Mouse (Mus musculus) heart, adult 2 months (tissue): Measurements from ENCODE around the gene Tnrc18. TPM values are rescaled to one million over a fixed set of nuclear protein-coding genes. Genes with fewer than 3 reads are reported as not detected.

ENCODE experiments used
- DNase-seq, 2 experiments: peaks; one replicate each; pipeline ENCODE4 v3.0.0; 2021
- H3K27ac ChIP-seq: fragments of 200-600 bp; 2 replicates; pipeline ENCODE4 v1.8.1; 2022
- H3K27me3 ChIP-seq: fragments of 200-500 bp; 2 replicates; pipeline ENCODE4 v1.6.1; 2012; ENCODE audit warnings: mild to moderate bottlenecking, low read length, inconsistent platforms, mixed read lengths; ENCODE audit not compliant: control insufficient read depth, insufficient read depth
- H3K36me3 ChIP-seq: fragments of 200-500 bp; 2 replicates; pipeline ENCODE4 v1.6.1; 2012; ENCODE audit warnings: low read length, inconsistent platforms; ENCODE audit not compliant: control insufficient read depth, insufficient read depth
- H3K4me1 ChIP-seq: fragments of 200-500 bp; 2 replicates; pipeline ENCODE4 v1.6.1; 2011; ENCODE audit warnings: low read length; ENCODE audit not compliant: control insufficient read depth, insufficient read depth
- H3K4me3 ChIP-seq: fragments of 200-600 bp; 2 replicates; pipeline ENCODE4 v1.8.1; 2022
- H3K79me2 ChIP-seq: fragments of 200-500 bp; replicated peaks from 2 replicates; pipeline ENCODE4 v1.6.1; 2012; ENCODE audit warnings: mild to moderate bottlenecking, inconsistent platforms, low read length, moderate library complexity, mixed read lengths; ENCODE audit not compliant: control insufficient read depth, insufficient read depth
- H3K9ac ChIP-seq: fragments of 200-500 bp; 2 replicates; pipeline ENCODE4 v1.6.1; 2012; ENCODE audit warnings: low read depth, mild to moderate bottlenecking, control low read depth, inconsistent platforms, low read length, mixed read lengths
- CTCF ChIP-seq: fragments of 200-600 bp; IDR thresholded peaks from 2 replicates; pipeline ENCODE4 v1.8.1; 2022; ENCODE audit warnings: antibody characterized with exemption, mild to moderate bottlenecking, moderate library complexity
- EP300 ChIP-seq: fragments of 200-500 bp; IDR thresholded peaks from 2 replicates; pipeline ENCODE4 v1.6.1; 2011; ENCODE audit warnings: low read depth, low read length, control low read depth; ENCODE audit not compliant: insufficient read depth
- POLR2A ChIP-seq: fragments of 200-500 bp; IDR thresholded peaks from 2 replicates; pipeline ENCODE4 v1.6.1; 2011; ENCODE audit warnings: mild to moderate bottlenecking, low read depth, low read length, control low read depth; ENCODE audit not compliant: insufficient read depth
- WGBS: fragments of 180-500 bp; shearing (Covaris S2); methylation state at CpG from one replicate; pipeline ENCODE4 v1.1.7; 2018; 5-methylcytosine and 5-hydroxymethylcytosine counted together
- intact Hi-C: fragments of 180-260 bp; cut with DNase I; formaldehyde crosslinking; loops from one replicate; pipeline ENCODE4 v1.15.1; 2025
- polyA plus RNA-seq: library from polyadenylated mRNA; depleted of rRNA; stranded (reverse); fragments of >200 nt; gene quantifications from 2 replicates; pipeline ENCODE4 v1.2.3, GENCODE M21; 2012
- total RNA-seq, 2 experiments: library from RNA; stranded (reverse); gene quantifications; 2 replicates each; pipeline ENCODE4 v1.2.3; 2021

Tnrc18 gene
- total and polyA plus RNA-seq, 3 experiments: 18.5 to 60.3 (median 49.7) TPM

- 11% methylated on average over 18 of the region's 18 CpGs for WGBS
- Histone ChIP-seq H3K4me1 (peaks cover 22% of the 10 kb centered on the region), H3K36me3 (peaks cover 6% of the 10 kb centered on the region), H3K27ac (peak overlapping the region; percentile 97), H3K9ac (peak overlapping the region; percentile 61), H3K4me3 (peak overlapping the region; percentile 93), H3K27me3 (no peaks in the 10 kb centered on the region), H3K79me2 (peaks cover 13% of the 10 kb centered on the region)
- intact Hi-C loops: no loop called here
- TF ChIP-seq CTCF: peak; percentile 10; the same call in 1 of the 2 replicates
- TF ChIP-seq POLR2A: peak; percentile 67
- no peak for TF ChIP-seq EP300
- DNase-seq: peak; percentile 77 to 83
These were observed 4.3 kb downstream of the Tnrc18 start for GRCm38 (mm10) chr5:142812976-142813721.

GRCm38 (mm10) chr5:142812621-142812975 is 4.9 kb downstream of the Tnrc18 start:
- Histone ChIP-seq H3K4me1 (peaks cover 22% of the 10 kb centered on the region), H3K27me3 (no peaks in the 10 kb centered on the region), H3K27ac (peak overlapping the region; percentile 97), H3K4me3 (no peak overlapping the region), H3K79me2 (peaks cover 15% of the 10 kb centered on the region), H3K36me3 (peaks cover 6% of the 10 kb centered on the region), H3K9ac (peak overlapping the region; percentile 61; the same call in 1 of the 2 replicates)
- intact Hi-C loops: no loop called here
- 44% methylated on average over 8 of the region's 8 CpGs for WGBS
- DNase-seq: no peak
- TF ChIP-seq EP300 (no peak), CTCF (no peak), POLR2A (no peak)

- peaks cover 22% of the 10 kb centered on the region for H3K4me1 ChIP-seq
- H3K9ac ChIP-seq: peak overlapping the region; percentile 16; the same call in 1 of the 2 replicates
- no peak for TF ChIP-seq POLR2A
- no peak for TF ChIP-seq CTCF
- TF ChIP-seq EP300: no peak
- peaks cover 16% of the 10 kb centered on the region for H3K79me2 ChIP-seq
- H3K4me3 ChIP-seq: no peak overlapping the region
- intact Hi-C loops: no loop called here
- no peak for DNase-seq
- no peaks in the 10 kb centered on the region for H3K27me3 ChIP-seq
- 62% methylated on average over 8 of the region's 8 CpGs for WGBS
- peak overlapping the region; percentile 28; the same call in 1 of the 2 replicates for H3K27ac ChIP-seq
- H3K36me3 ChIP-seq: peaks cover 6% of the 10 kb centered on the region
These were observed 5.5 kb downstream of the Tnrc18 start for GRCm38 (mm10) chr5:142811870-142812443.

GRCm38 (mm10) chr5:142810710-142811599 is 6.5 kb downstream of the Tnrc18 start:
- no peak for TF ChIP-seq POLR2A
- Histone ChIP-seq H3K36me3 (peaks cover 6% of the 10 kb centered on the region), H3K27ac (no peak overlapping the region), H3K4me3 (no peak overlapping the region), H3K9ac (peak overlapping the region; percentile 4; the same call in 1 of the 2 replicates), H3K4me1 (peaks cover 22% of the 10 kb centered on the region), H3K27me3 (no peaks in the 10 kb centered on the region), H3K79me2 (peaks cover 19% of the 10 kb centered on the region)
- DNase-seq: no peak
- intact Hi-C loops: no loop called here
- WGBS: 53% methylated on average over 20 of the region's 20 CpGs

GRCm38 (mm10) chr5:142807661-142808060 is 9.8 kb downstream of the Tnrc18 start:
- TF ChIP-seq CTCF (no peak), POLR2A (no peak), EP300 (no peak)
- Histone ChIP-seq H3K79me2 (peaks cover 24% of the 10 kb centered on the region), H3K4me1 (peaks cover 25% of the 10 kb centered on the region)

More at GRCm38 (mm10) chr5:142807661-142808060, 9.8 kb downstream of the Tnrc18 start:
- no peak overlapping the region for H3K27ac ChIP-seq
- WGBS: 80% methylated on average over 7 of the region's 7 CpGs
- no peak overlapping the region for H3K4me3 ChIP-seq
- H3K9ac ChIP-seq: no peak overlapping the region
- no peak for DNase-seq
- H3K36me3 ChIP-seq: peaks cover 7% of the 10 kb centered on the region
- intact Hi-C loops: no loop called here
- H3K27me3 ChIP-seq: no peaks in the 10 kb centered on the region
